Mouse (Mus musculus): Measurements from ENCODE around the gene Thap4. TPM values are rescaled to one million over a fixed set of nuclear protein-coding genes. Genes with fewer than 3 reads are reported as not detected.

Gene Thap4
- polyA plus RNA-seq, 1 experiment from 2014 or later = 43.7 TPM

- no peak overlapping the region for H3K4me3 ChIP-seq
- H3K4me1 ChIP-seq = no peaks in the 10 kb centered on the region
- H3K9me3 ChIP-seq = no peaks in the 10 kb centered on the region
- ATAC-seq (ENCODE audit: low FRiP score, low read depth) = no peak
- H3K36me3 ChIP-seq = no peaks in the 10 kb centered on the region
- WGBS = 76% methylated on average over 7 of the region's 7 CpGs
- H3K27ac ChIP-seq (replicated peaks) = no peak overlapping the region
- H3K9ac ChIP-seq (replicated peaks) = no peak overlapping the region
- no peak overlapping the region for H3K4me2 ChIP-seq (replicated peaks)
- no peaks in the 10 kb centered on the region for H3K27me3 ChIP-seq
These were observed 98.2 kb downstream of the Thap4 start for GRCm38 (mm10) chr1:93656325-93657024.

- H3K4me1 ChIP-seq = no peaks in the 10 kb centered on the region
- no peak overlapping the region for H3K9ac ChIP-seq (replicated peaks)
- WGBS = 89% methylated on average over 2 of the region's 2 CpGs
- H3K4me3 ChIP-seq = no peak overlapping the region
- no peaks in the 10 kb centered on the region for H3K36me3 ChIP-seq
- no peak for ATAC-seq (ENCODE audit: low FRiP score, low read depth)
- H3K27me3 ChIP-seq = no peaks in the 10 kb centered on the region
- no peak overlapping the region for H3K4me2 ChIP-seq (replicated peaks)
- no peaks in the 10 kb centered on the region for H3K9me3 ChIP-seq
- H3K27ac ChIP-seq (replicated peaks) = no peak overlapping the region
These were observed 99.9 kb downstream of the Thap4 start for GRCm38 (mm10) chr1:93654798-93655197.

GRCm38 (mm10) chr1:93654275-93654674, 100.4 kb downstream of the Thap4 start:
- no peak overlapping the region for H3K27ac ChIP-seq (replicated peaks)
- no peaks in the 10 kb centered on the region for H3K9me3 ChIP-seq
- H3K4me2 ChIP-seq (replicated peaks) = no peak overlapping the region
- 63% methylated on average over 2 of the region's 2 CpGs for WGBS
- H3K36me3 ChIP-seq = no peaks in the 10 kb centered on the region
- ATAC-seq (ENCODE audit: low FRiP score, low read depth) = no peak
- H3K4me3 ChIP-seq = no peak overlapping the region
- H3K9ac ChIP-seq (replicated peaks) = no peak overlapping the region
- H3K4me1 ChIP-seq = no peaks in the 10 kb centered on the region
- no peaks in the 10 kb centered on the region for H3K27me3 ChIP-seq

Other genes with a start within 250 kb of the Thap4 start
- gene Farp2, start 242.8 kb downstream of the Thap4 start, polyA plus RNA-seq (2016; fragmentation: Nextera tagmentation; extraction: Ambion mirVana) = 5.5 and 5.7 TPM in 2 replicates
- gene Stk25, start 96.2 kb downstream of the Thap4 start, polyA plus RNA-seq (2016; fragmentation: Nextera tagmentation; extraction: Ambion mirVana) = 222 and 240 TPM in 2 replicates
- 40.6 and 43.3 TPM in 2 replicates for gene Bok, start 69.2 kb downstream of the Thap4 start, polyA plus RNA-seq (2016; fragmentation: Nextera tagmentation; extraction: Ambion mirVana)
- 104 and 109 TPM in 2 replicates for gene Atg4b, start 3.4 kb downstream of the Thap4 start, polyA plus RNA-seq (2016; fragmentation: Nextera tagmentation; extraction: Ambion mirVana)
- 208 and 217 TPM in 2 replicates for gene Dtymk, start 47.1 kb upstream of the Thap4 start, polyA plus RNA-seq (2016; fragmentation: Nextera tagmentation; extraction: Ambion mirVana)
- gene Ing5, start 49.1 kb upstream of the Thap4 start, polyA plus RNA-seq (2016; fragmentation: Nextera tagmentation; extraction: Ambion mirVana) = 17.0 and 19.2 TPM in 2 replicates
- gene D2hgdh, start 70.0 kb upstream of the Thap4 start, polyA plus RNA-seq (2016; fragmentation: Nextera tagmentation; extraction: Ambion mirVana) = 19.5 and 19.9 TPM in 2 replicates
- 0.08 TPM in 1 of 2 replicates, not detected in the other for gene Gal3st2, start 106.4 kb upstream of the Thap4 start, polyA plus RNA-seq (2016; fragmentation: Nextera tagmentation; extraction: Ambion mirVana)
- gene Gal3st2b, start 163.4 kb upstream of the Thap4 start, polyA plus RNA-seq (2016; fragmentation: Nextera tagmentation; extraction: Ambion mirVana) = not detected in 2 replicates
- not detected in 2 replicates for gene Gal3st2c, start 235.6 kb upstream of the Thap4 start, polyA plus RNA-seq (2016; fragmentation: Nextera tagmentation; extraction: Ambion mirVana)